Mouse (Mus musculus) heart, adult 2 months (tissue): ENCODE measurements around the gene Tbc1d2b.

Source experiments
- CTCF ChIP-seq: fragments of 200-600 bp; IDR thresholded peaks from 2 replicates; pipeline ENCODE4 v1.8.1; 2022; ENCODE audit warnings: antibody characterized with exemption, mild to moderate bottlenecking, moderate library complexity
- POLR2A ChIP-seq: fragments of 200-500 bp; IDR thresholded peaks from 2 replicates; pipeline ENCODE4 v1.6.1; 2011; ENCODE audit warnings: mild to moderate bottlenecking, low read depth, low read length, control low read depth; ENCODE audit not compliant: insufficient read depth

GRCm38 (mm10) chr9:90302670-90303069 is 32.1 kb upstream of the Tbc1d2b start:
- TF ChIP-seq CTCF (no peak), POLR2A (no peak)
